Mouse (Mus musculus) forebrain, embryonic 16.5 days (tissue): ENCODE measurements around the gene Rbms3. TPM values are rescaled to one million over a fixed set of nuclear protein-coding genes. Genes with fewer than 3 reads are reported as not detected.

Experiments used
- ATAC-seq: fragments of 200-750 bp; cut with Nextera tagmentation; 2 replicates; pipeline ENCODE4 v1.8.0; 2017; ENCODE audit warnings: mild to moderate bottlenecking, moderate library complexity
- H3K27ac ChIP-seq: fragments of 300-500 bp; sonication (generic); 2 replicates; pipeline ENCODE4 v1.5.1; 2014; ENCODE audit warnings: low read length, control low read depth
- H3K27me3 ChIP-seq: fragments of 300-500 bp; sonication (generic); replicated peaks from 2 replicates; pipeline ENCODE4 v1.6.1; 2014; ENCODE audit warnings: low read length; ENCODE audit not compliant: control insufficient read depth, insufficient read depth
- H3K36me3 ChIP-seq: fragments of 300-500 bp; sonication (generic); 2 replicates; pipeline ENCODE4 v1.6.1; 2014; ENCODE audit not compliant: control insufficient read depth, insufficient read depth
- H3K4me1 ChIP-seq: fragments of 300-500 bp; sonication (generic); replicated peaks from 2 replicates; pipeline ENCODE4 v1.6.1; 2014; ENCODE audit warnings: low read length; ENCODE audit not compliant: control insufficient read depth, insufficient read depth
- H3K4me2 ChIP-seq: fragments of 300-500 bp; sonication (generic); 2 replicates; pipeline ENCODE4 v1.6.1; 2014; ENCODE audit warnings: mild to moderate bottlenecking, low read length, control low read depth
- H3K4me3 ChIP-seq: fragments of 300-500 bp; sonication (generic); replicated peaks from 2 replicates; pipeline ENCODE4 v1.5.1; 2014; ENCODE audit warnings: mild to moderate bottlenecking, low read length, control low read depth
- H3K9ac ChIP-seq: fragments of 300-500 bp; sonication (generic); replicated peaks from 2 replicates; pipeline ENCODE4 v1.6.1; 2014; ENCODE audit warnings: low read depth, low read length, control low read depth
- H3K9me3 ChIP-seq: fragments of 300-500 bp; sonication (generic); 2 replicates; pipeline ENCODE4 v1.6.1; 2016; ENCODE audit warnings: low read length; ENCODE audit not compliant: control insufficient read depth
- WGBS: fragments of 180-500 bp; shearing (Covaris S2); extraction: QIAGEN DNeasy Blood & Tissue Kit; methylation state at CpG from one replicate; pipeline ENCODE4 v1.1.7; 2014; 5-methylcytosine and 5-hydroxymethylcytosine counted together
- polyA plus RNA-seq: library from polyadenylated mRNA; unstranded; fragments of >200 nt; fragmentation: Nextera tagmentation; extraction: Ambion mirVana; gene quantifications from 2 replicates; pipeline ENCODE4 v1.2.1, GENCODE M21; 2015

The Rbms3 gene
- polyA plus RNA-seq, 1 experiment from 2014 or later = 25.7 TPM

DNA sequence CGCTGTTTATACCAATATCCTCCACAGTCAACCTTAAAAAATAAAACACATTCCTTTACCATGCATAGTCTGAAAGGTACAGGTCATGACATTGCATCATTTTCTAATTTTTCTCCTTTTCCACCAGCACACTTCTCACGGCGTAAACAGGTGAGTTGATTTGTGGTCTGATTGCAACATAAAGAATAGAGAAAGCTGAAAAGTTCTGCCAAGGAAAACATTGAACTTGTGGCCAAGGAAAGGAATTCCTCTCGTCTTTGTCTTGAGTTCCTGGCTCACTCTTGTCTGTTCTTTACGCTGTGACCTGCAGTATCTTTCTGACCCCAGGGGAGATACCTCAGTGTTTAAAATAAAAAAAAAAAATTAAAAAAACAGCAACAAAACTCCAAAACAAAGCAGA, 370.1 kb downstream of the Rbms3 start:
- no peaks in the 10 kb centered on the region for H3K4me1 ChIP-seq
- H3K9ac ChIP-seq = no peak overlapping the region
- H3K4me3 ChIP-seq = no peak overlapping the region
- H3K27me3 ChIP-seq = 0 out of 2 replicates have a peak, but pooled peaks cover 5% of the 10 kb centered on the region
- H3K36me3 ChIP-seq = no peaks in the 10 kb centered on the region
- no peak overlapping the region for H3K27ac ChIP-seq
- H3K9me3 ChIP-seq = no peaks in the 10 kb centered on the region
- H3K4me2 ChIP-seq = no peak overlapping the region
- whole genome bisulfite sequencing = 92% methylated on average over 5 of the region's 5 CpGs
- no peak for ATAC-seq

DNA sequence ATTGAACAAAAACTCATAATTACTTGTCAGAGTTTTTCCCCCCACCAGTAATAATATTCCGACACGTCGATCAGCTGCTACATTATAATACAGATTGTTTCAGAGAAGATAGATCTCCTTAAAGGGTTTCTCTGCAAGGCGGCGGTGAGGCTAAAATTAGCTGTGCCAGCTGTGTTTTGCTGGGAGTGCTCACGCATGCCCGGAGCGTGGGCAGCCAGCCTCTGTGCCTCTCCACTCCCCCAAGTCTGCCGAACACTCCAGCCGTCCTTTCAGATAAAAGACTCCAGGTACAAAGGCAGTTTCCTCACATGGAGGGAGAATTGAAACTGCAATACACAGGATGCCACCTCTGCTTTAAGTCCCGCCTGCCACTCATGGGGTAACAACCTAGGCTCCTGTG, 376.4 kb downstream of the Rbms3 start:
- Histone ChIP-seq H3K36me3 (no peaks in the 10 kb centered on the region), H3K9ac (no peak overlapping the region), H3K4me1 (peaks cover 20% of the 10 kb centered on the region), H3K27ac (peak overlapping the region; percentile 43; the same call in 1 of the 2 replicates), H3K9me3 (no peaks in the 10 kb centered on the region), H3K4me3 (peak overlapping the region; percentile 15), H3K4me2 (peak overlapping the region; percentile 33), H3K27me3 (peaks cover 7% of the 10 kb centered on the region; the same call in 1 of the 2 replicates)
- 28% methylated on average over 11 of the region's 11 CpGs for WGBS
- peak; percentile 63 for ATAC-seq

GRCm38 (mm10) chr9:117252411-117252861, 377.3 kb downstream of the Rbms3 start:
- peak overlapping the region; percentile 60 for H3K27ac ChIP-seq
- H3K9ac ChIP-seq = peak overlapping the region; percentile 54
- ATAC-seq = peak; percentile 73
- WGBS = 2% methylated on average over 10 of the region's 10 CpGs
- H3K27me3 ChIP-seq = peaks cover 7% of the 10 kb centered on the region; the same call in 1 of the 2 replicates
- peaks cover 20% of the 10 kb centered on the region for H3K4me1 ChIP-seq
- peak overlapping the region; percentile 56 for H3K4me3 ChIP-seq
- no peaks in the 10 kb centered on the region for H3K9me3 ChIP-seq
- no peaks in the 10 kb centered on the region for H3K36me3 ChIP-seq
- H3K4me2 ChIP-seq = peak overlapping the region; percentile 91

DNA sequence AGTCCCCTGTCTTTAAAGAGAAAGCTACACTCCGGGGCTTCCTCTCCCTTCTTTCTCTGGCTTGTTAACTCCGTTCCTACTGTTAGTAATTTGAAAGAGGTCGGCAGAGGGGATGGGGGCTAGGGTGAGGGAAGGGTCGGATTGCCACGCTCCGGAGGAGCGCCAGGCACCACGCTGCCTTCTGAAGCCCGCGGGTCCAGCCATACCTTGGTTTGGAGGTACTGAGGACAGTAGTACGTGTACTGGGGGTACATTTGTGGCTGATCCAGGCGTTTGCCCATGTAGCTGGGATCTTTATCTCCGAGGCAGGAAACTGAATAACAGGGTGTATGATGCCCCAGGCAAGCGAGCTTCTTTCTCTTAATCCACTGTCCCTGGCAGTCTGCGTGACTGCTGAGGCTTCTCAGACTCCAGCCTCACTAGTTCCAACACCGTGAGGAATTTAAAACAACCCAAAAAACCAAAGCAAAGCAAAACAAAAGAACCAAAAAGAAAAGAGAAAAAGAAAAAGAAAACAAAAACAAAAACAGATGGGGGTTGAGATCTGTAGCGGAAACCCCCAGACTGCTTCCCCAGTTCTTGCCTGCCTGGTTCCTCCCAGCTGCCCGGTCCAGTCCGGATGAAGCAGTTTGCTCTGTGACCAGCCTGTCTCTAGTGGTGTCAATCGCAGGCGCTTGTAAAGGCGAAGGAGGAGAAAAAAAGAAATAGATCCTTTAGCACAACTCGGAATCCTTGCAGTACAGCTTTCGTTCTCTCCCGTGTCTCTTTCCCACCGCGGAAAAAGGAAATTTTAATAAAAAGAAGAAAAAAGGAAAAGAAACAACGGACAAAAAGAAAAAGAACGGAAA, 378.0 kb downstream of the Rbms3 start:
- peak; percentile 56 for ATAC-seq
- peak overlapping the region; percentile 76 for H3K9ac ChIP-seq

DNA sequence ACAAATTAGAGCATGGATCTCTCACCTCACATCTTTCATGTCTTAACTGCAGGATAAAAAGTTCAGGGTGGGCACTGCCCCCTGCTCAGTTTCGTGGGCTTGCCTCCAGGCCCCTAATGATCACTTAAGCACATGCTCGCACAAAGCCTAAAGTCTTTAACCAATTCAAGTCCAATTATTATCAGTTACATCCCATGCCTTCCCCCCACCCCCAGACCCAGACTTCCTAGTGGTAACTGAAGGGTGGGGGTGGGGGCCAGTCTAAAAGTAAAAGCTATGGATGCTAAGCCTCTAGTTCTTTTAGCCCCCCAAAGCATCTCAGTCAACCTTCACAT, 378.9 kb downstream of the Rbms3 start:
- H3K27me3 ChIP-seq = peaks cover 4% of the 10 kb centered on the region; the same call in 1 of the 2 replicates
- H3K4me3 ChIP-seq = peak overlapping the region; percentile 56
- H3K4me1 ChIP-seq = peaks cover 20% of the 10 kb centered on the region
- H3K4me2 ChIP-seq = peak overlapping the region; percentile 91
- no peaks in the 10 kb centered on the region for H3K36me3 ChIP-seq
- WGBS = 6% methylated on average over 2 of the region's 2 CpGs
- H3K9me3 ChIP-seq = no peaks in the 10 kb centered on the region
- no peak for ATAC-seq
- peak overlapping the region; percentile 31 for H3K9ac ChIP-seq
- H3K27ac ChIP-seq = no peak overlapping the region

More for the DNA sequence above, 378.0 kb downstream of the Rbms3 start:
- peaks cover 20% of the 10 kb centered on the region for H3K4me1 ChIP-seq
- H3K27ac ChIP-seq = peak overlapping the region; percentile 52
- H3K9me3 ChIP-seq = no peaks in the 10 kb centered on the region
- H3K4me3 ChIP-seq = peak overlapping the region; percentile 56
- no peaks in the 10 kb centered on the region for H3K36me3 ChIP-seq
- peak overlapping the region; percentile 91 for H3K4me2 ChIP-seq
- WGBS = under 1% methylated on average over 29 of the region's 29 CpGs
- H3K27me3 ChIP-seq = peaks cover 7% of the 10 kb centered on the region; the same call in 1 of the 2 replicates

DNA sequence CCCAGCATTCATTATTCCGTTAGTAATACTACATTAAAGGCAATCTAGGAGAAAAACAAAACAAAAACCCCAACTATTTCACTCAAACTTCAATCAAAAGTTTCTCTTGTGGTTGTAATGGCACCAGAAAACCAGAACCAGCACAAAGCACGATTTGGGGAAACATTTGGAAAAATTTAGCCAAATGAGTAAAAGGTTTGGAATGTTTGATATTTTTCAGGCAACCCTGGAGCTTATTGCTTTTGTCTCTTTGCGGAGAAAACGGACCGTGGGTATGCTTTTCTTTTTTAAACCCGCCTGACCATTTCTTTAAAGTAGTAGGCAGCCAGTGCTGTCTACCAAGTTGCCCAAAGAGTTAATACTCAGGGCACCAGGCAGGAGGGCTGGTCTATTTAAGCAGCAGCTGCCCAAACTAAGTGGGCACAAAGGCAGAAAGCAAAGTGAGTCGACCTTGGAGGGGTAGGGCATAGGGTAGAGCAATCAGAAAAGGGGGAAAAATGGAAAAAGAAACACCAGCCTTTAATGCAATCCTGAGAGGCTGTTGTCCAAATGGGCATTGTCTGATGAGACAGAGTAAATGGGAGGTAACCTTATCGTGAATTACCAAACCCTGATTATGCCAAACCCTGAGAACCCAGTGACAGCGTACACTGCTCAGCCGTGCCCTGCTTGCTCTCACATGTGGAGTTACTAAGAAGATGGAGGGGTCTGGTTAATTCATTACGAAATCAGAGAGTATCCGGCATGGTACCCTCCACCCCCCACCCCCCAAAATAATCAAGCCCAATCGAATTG, 379.5 kb downstream of the Rbms3 start:
- Histone ChIP-seq H3K9me3 (no peaks in the 10 kb centered on the region), H3K27ac (no peak overlapping the region), H3K4me1 (peaks cover 20% of the 10 kb centered on the region), H3K9ac (peak overlapping the region; percentile 31), H3K36me3 (no peaks in the 10 kb centered on the region), H3K4me3 (peak overlapping the region; percentile 56), H3K4me2 (peak overlapping the region; percentile 91), H3K27me3 (peaks cover 2% of the 10 kb centered on the region; the same call in 1 of the 2 replicates)
- WGBS = 23% methylated on average over 13 of the region's 13 CpGs
- peak; percentile 31; the same call in 1 of the 2 replicates for ATAC-seq

GRCm38 (mm10) chr9:117247311-117247980, 382.3 kb downstream of the Rbms3 start:
- no peaks in the 10 kb centered on the region for H3K9me3 ChIP-seq
- ATAC-seq = no peak
- H3K27me3 ChIP-seq = no peaks in the 10 kb centered on the region
- H3K4me3 ChIP-seq = no peak overlapping the region
- no peak overlapping the region for H3K4me2 ChIP-seq
- H3K4me1 ChIP-seq = peaks cover 16% of the 10 kb centered on the region
- H3K9ac ChIP-seq = no peak overlapping the region
- H3K36me3 ChIP-seq = no peaks in the 10 kb centered on the region
- 48% methylated on average over 5 of the region's 5 CpGs for WGBS
- H3K27ac ChIP-seq = no peak overlapping the region

GRCm38 (mm10) chr9:117246173-117246572, 383.5 kb downstream of the Rbms3 start:
- no peak overlapping the region for H3K4me2 ChIP-seq
- H3K36me3 ChIP-seq = no peaks in the 10 kb centered on the region
- no peaks in the 10 kb centered on the region for H3K27me3 ChIP-seq
- WGBS = 81% methylated on average over 12 of the region's 12 CpGs
- H3K4me3 ChIP-seq = no peak overlapping the region
- H3K27ac ChIP-seq = no peak overlapping the region
- peaks cover 6% of the 10 kb centered on the region for H3K4me1 ChIP-seq
- no peaks in the 10 kb centered on the region for H3K9me3 ChIP-seq
- no peak for ATAC-seq
- no peak overlapping the region for H3K9ac ChIP-seq

- H3K9ac ChIP-seq = no peak overlapping the region
- no peak overlapping the region for H3K4me2 ChIP-seq
- H3K4me1 ChIP-seq = no peaks in the 10 kb centered on the region
- 93% methylated on average over 7 of the region's 7 CpGs for WGBS
- H3K9me3 ChIP-seq = no peaks in the 10 kb centered on the region
- H3K4me3 ChIP-seq = no peak overlapping the region
- no peak for ATAC-seq
- H3K27ac ChIP-seq = no peak overlapping the region
- no peaks in the 10 kb centered on the region for H3K36me3 ChIP-seq
- H3K27me3 ChIP-seq = no peaks in the 10 kb centered on the region
Measured at GRCm38 (mm10) chr9:117243365-117243764, 386.3 kb downstream of the Rbms3 start.
